Mouse (Mus musculus) urinary bladder, postnatal 14 days (tissue): ENCODE data around the gene Trub2.

Experiments used
- DNase-seq: peaks from one replicate; pipeline ENCODE4 v3.0.0; 2021; ENCODE audit warnings: low spot score

Trub2 gene

GRCm38 (mm10) chr2:29773323-29773722 is 15.0 kb downstream of the Trub2 start:
- DNase-seq = no peak

- DNase-seq = peak; percentile 51
Observed at GRCm38 (mm10) chr2:29771611-29772461, 16.5 kb downstream of the Trub2 start.

GRCm38 (mm10) chr2:29770162-29770561 is 18.1 kb downstream of the Trub2 start:
- DNase-seq = no peak

- DNase-seq = peak; percentile 30
Observed at GRCm38 (mm10) chr2:29768901-29769300, 19.4 kb downstream of the Trub2 start.

GRCm38 (mm10) chr2:29767976-29768709 is 20.2 kb downstream of the Trub2 start:
- peak; percentile 81 for DNase-seq

- peak; percentile 71 for DNase-seq
Observed at GRCm38 (mm10) chr2:29764831-29765230, 23.5 kb downstream of the Trub2 start.

- DNase-seq = no peak
Observed at GRCm38 (mm10) chr2:29755693-29756092, 32.6 kb downstream of the Trub2 start.

GRCm38 (mm10) chr2:29752397-29752796 is 35.9 kb downstream of the Trub2 start:
- no peak for DNase-seq

- peak; percentile 53 for DNase-seq
Observed at GRCm38 (mm10) chr2:29751497-29751896, 36.8 kb downstream of the Trub2 start, which contains the start of gene Gm13420. Gm13420 (minus strand) TSS chr2:29751685.

GRCm38 (mm10) chr2:29748499-29748898 is 39.8 kb downstream of the Trub2 start:
- DNase-seq = no peak

- DNase-seq = no peak
Observed at GRCm38 (mm10) chr2:29747852-29748251, 40.5 kb downstream of the Trub2 start.

GRCm38 (mm10) chr2:29747188-29747782 is 41.0 kb downstream of the Trub2 start:
- no peak for DNase-seq

- DNase-seq = no peak
Observed at GRCm38 (mm10) chr2:29744256-29744655, 44.0 kb downstream of the Trub2 start.

- no peak for DNase-seq
Observed at GRCm38 (mm10) chr2:29741207-29741606, 47.1 kb downstream of the Trub2 start.

- no peak for DNase-seq
Observed at GRCm38 (mm10) chr2:29739368-29739767, 48.9 kb downstream of the Trub2 start.

- DNase-seq = no peak
Observed at GRCm38 (mm10) chr2:29738799-29739198, 49.5 kb downstream of the Trub2 start.

- DNase-seq = no peak
Observed at GRCm38 (mm10) chr2:29737209-29737925, 50.9 kb downstream of the Trub2 start.

GRCm38 (mm10) chr2:29735708-29736107 is 52.6 kb downstream of the Trub2 start:
- DNase-seq = peak; percentile 74

GRCm38 (mm10) chr2:29733348-29733747 is 55.0 kb downstream of the Trub2 start:
- DNase-seq = no peak

GRCm38 (mm10) chr2:29732559-29732958 is 55.7 kb downstream of the Trub2 start:
- DNase-seq = no peak

- peak; percentile 50 for DNase-seq
Observed at GRCm38 (mm10) chr2:29731545-29731944, 56.8 kb downstream of the Trub2 start.

GRCm38 (mm10) chr2:29729500-29729899 is 58.8 kb downstream of the Trub2 start:
- DNase-seq = no peak
